Mouse (Mus musculus) spleen, adult 2 months (tissue): Measurements from ENCODE around the gene S100a2.

Experiments used
- CTCF ChIP-seq: fragments of 200-500 bp; IDR thresholded peaks from 2 replicates; pipeline ENCODE4 v1.5.1; 2011; ENCODE audit warnings: mild to moderate bottlenecking, inconsistent platforms; ENCODE audit not compliant: insufficient read depth, insufficient read length, insufficient replicate concordance; ENCODE audit errors: extremely low read depth
- POLR2A ChIP-seq: fragments of 200-500 bp; IDR thresholded peaks from 2 replicates; pipeline ENCODE4 v1.6.1; 2011; ENCODE audit warnings: low read depth, low read length, inconsistent platforms

DNA sequence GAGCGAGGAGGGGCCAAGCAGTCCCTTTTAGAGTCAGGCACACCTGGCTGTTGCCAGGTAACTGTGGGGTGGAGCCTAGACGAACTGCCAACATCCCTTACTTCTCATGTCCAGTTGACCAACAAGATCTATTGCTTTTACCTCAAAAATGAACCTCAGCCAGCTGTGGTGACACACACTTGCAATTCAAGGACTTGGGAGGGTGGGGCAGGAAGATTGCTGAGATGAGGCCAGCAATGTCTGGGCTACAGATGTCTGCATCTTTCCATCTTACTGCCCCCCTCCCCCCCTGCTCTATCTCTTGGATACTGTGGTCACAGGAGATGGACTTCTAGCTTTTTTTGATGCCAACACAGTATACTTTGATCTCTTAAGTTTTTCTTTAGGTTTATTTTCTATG, 37.8 kb upstream of the S100a2 start:
- no peak for TF ChIP-seq CTCF
- no peak for TF ChIP-seq POLR2A
